Mouse (Mus musculus): ENCODE data around the gene Vmn1r101. TPM values are rescaled to one million over a fixed set of nuclear protein-coding genes. Genes with fewer than 3 reads are reported as not detected.
"Not testable (repeated sequence)": the region's sequence is repeated elsewhere in the genome, so short reads cannot be mapped to it uniquely, and the experiment has no call there.

The Vmn1r101 gene
- not detected in 2 replicates for total RNA-seq (2021)
- long read RNA-seq, experiment 1 = 0 reads
- long read RNA-seq, experiment 2 = 0 reads

- not testable (repeated sequence) for DNase-seq
Measured at GRCm38 (mm10) chr7:20442493-20442892, at the start of gene Vmn1r101. Gene Vmn1r101, minus strand, starts transcription at chr7:20442593.

- DNase-seq = not testable (repeated sequence)
Measured at GRCm38 (mm10) chr7:20474825-20475224, 32.4 kb upstream of the Vmn1r101 start, which contains the start of gene Gm10670. Gene Gm10670, minus strand, starts transcription at chr7:20474925.

- DNase-seq = not testable (repeated sequence)
Measured at GRCm38 (mm10) chr7:20417642-20418041, 24.8 kb downstream of the Vmn1r101 start, which contains the start of gene Vmn1r100. Gene Vmn1r100, plus strand, starts transcription at chr7:20417942.

Other genes starting within 250 kb of the Vmn1r101 start
- gene Vmn1r95, start 248.9 kb downstream of the Vmn1r101 start, total RNA-seq (2021) = not detected in 2 replicates
- not detected in 2 replicates for gene Gm6164, start 237.0 kb downstream of the Vmn1r101 start, total RNA-seq (2021)
- not detected in 2 replicates for gene Gm4498, start 208.8 kb downstream of the Vmn1r101 start, total RNA-seq (2021)
- not detected in 2 replicates for gene Gm5890, start 179.8 kb downstream of the Vmn1r101 start, total RNA-seq (2021)
- gene Gm4133, start 108.5 kb downstream of the Vmn1r101 start, total RNA-seq (2021) = not detected in 2 replicates
- gene Gm5728, start 67.2 kb downstream of the Vmn1r101 start, total RNA-seq (2021) = not detected in 2 replicates
- gene Vmn1r100, start 24.7 kb downstream of the Vmn1r101 start, total RNA-seq (2021) = not detected in 2 replicates
- not detected in 2 replicates for gene Gm10670, start 32.3 kb upstream of the Vmn1r101 start, total RNA-seq (2021)
- not detected in 2 replicates for gene Vmn1r103, start 67.9 kb upstream of the Vmn1r101 start, total RNA-seq (2021)
- gene Vmn1r104, start 91.2 kb upstream of the Vmn1r101 start, total RNA-seq (2021) = not detected in 2 replicates
- not detected in 2 replicates for gene Gm5726, start 103.2 kb upstream of the Vmn1r101 start, total RNA-seq (2021)
- gene Gm4141, start 133.6 kb upstream of the Vmn1r101 start, total RNA-seq (2021) = not detected in 2 replicates
- gene Gm4513, start 156.4 kb upstream of the Vmn1r101 start, total RNA-seq (2021) = not detected in 2 replicates
- not detected in 2 replicates for gene Vmn1r107, start 226.3 kb upstream of the Vmn1r101 start, total RNA-seq (2021)